8 mouse cellular contexts compared by ENCODE assay signal in genomic region chr13:71507421-71507931, GRCm38 (mm10).
DNase-seq lines count a peak whose midpoint lies in the region; ATAC-seq lines count a peak whose summit lies in the region.

No protein-coding gene starts in this region.

- H3K36me3 ChIP-seq in liver, embryonic 12.5 days, result no peaks in the 10 kb centered on the region
- H3K36me3 ChIP-seq in hindbrain, embryonic 14.5 days (replicated peaks; ENCODE audit: control insufficient read depth, insufficient read depth), result no peaks in the 10 kb centered on the region
- no peaks in the 10 kb centered on the region for H3K36me3 ChIP-seq in midbrain, embryonic 10.5 days

- 19% methylated on average over 10 of the region's 10 CpGs for WGBS in liver, embryonic 12.5 days (ENCODE audit: insufficient replicate concordance)
- WGBS in hindbrain, embryonic 14.5 days, result 6% methylated on average over 10 of the region's 10 CpGs
- WGBS in midbrain, embryonic 10.5 days, result 6% methylated on average over 10 of the region's 10 CpGs

- ATAC-seq in liver, embryonic 12.5 days, result no peak
- ATAC-seq in hindbrain, embryonic 14.5 days (ENCODE audit: low FRiP score), result peak; percentile 92

- H3K27me3 ChIP-seq in liver, embryonic 12.5 days (replicated peaks), result no peaks in the 10 kb centered on the region; the same call in 1 of the 2 replicates
- no peaks in the 10 kb centered on the region for H3K27me3 ChIP-seq in hindbrain, embryonic 14.5 days (ENCODE audit: control insufficient read depth, insufficient read depth, low read length)
- peaks cover 40% of the 10 kb centered on the region for H3K27me3 ChIP-seq in midbrain, embryonic 10.5 days (ENCODE audit: low read depth, poor library complexity, severe bottlenecking)

- no peaks in the 10 kb centered on the region for H3K9me3 ChIP-seq in liver, embryonic 12.5 days (replicated peaks)
- H3K9me3 ChIP-seq in hindbrain, embryonic 14.5 days (ENCODE audit: control insufficient read depth, low read length), result no peaks in the 10 kb centered on the region
- H3K9me3 ChIP-seq in midbrain, embryonic 10.5 days (replicated peaks), result no peaks in the 10 kb centered on the region

- H3K4me3 ChIP-seq in liver, embryonic 12.5 days, result no peak overlapping the region
- H3K4me3 ChIP-seq in hindbrain, embryonic 14.5 days (replicated peaks; ENCODE audit: low read length), result no peak overlapping the region
- peak overlapping the region; percentile 41 for H3K4me3 ChIP-seq in midbrain, embryonic 10.5 days

- no peak overlapping the region for H3K9ac ChIP-seq in liver, embryonic 12.5 days
- H3K9ac ChIP-seq in hindbrain, embryonic 14.5 days, result peak overlapping the region; percentile 45; the same call in 1 of the 2 replicates

- H3K27ac ChIP-seq in liver, embryonic 12.5 days, result no peak overlapping the region
- peak overlapping the region; percentile 28 for H3K27ac ChIP-seq in hindbrain, embryonic 14.5 days
- peak overlapping the region; percentile 79 for H3K27ac ChIP-seq in midbrain, embryonic 10.5 days (replicated peaks)

- H3K4me1 ChIP-seq in liver, embryonic 12.5 days, result no peaks in the 10 kb centered on the region
- H3K4me1 ChIP-seq in hindbrain, embryonic 14.5 days (replicated peaks; ENCODE audit: control insufficient read depth, insufficient read depth, low read length), result 0 out of 2 replicates have a peak, but pooled peaks cover 7% of the 10 kb centered on the region
- H3K4me1 ChIP-seq in midbrain, embryonic 10.5 days, result peaks cover 19% of the 10 kb centered on the region

- no peak overlapping the region for H3K4me2 ChIP-seq in liver, embryonic 12.5 days
- peak overlapping the region; percentile 44 for H3K4me2 ChIP-seq in hindbrain, embryonic 14.5 days (replicated peaks)

- peak; percentile 10 for DNase-seq in liver
- peak; percentile 75 for DNase-seq in hindbrain, embryonic 14.5 days (ENCODE audit: low spot score)
- DNase-seq in layer of hippocampus, postnatal 14 days (ENCODE audit: low spot score in 2 of 2), result peak; percentile 60 to 74
- DNase-seq in midbrain, embryonic 10.5 days (ENCODE audit: low spot score), result peak; percentile 62
- DNase-seq in telencephalon, adult 2 months (ENCODE audit: low read depth, low spot score), result peak; percentile 12
- no peak for DNase-seq in gastrocnemius, postnatal 25 days
- DNase-seq in thymus, postnatal 25 days, result no peak

Comparison
In these comparisons a context has a peak if more than half of its experiments do, and no peak if none do; other contexts are left out.
1. DNase-seq: peak in liver (single experiment), hindbrain, embryonic 14.5 days (single experiment), layer of hippocampus, postnatal 14 days (2 of 2), midbrain, embryonic 10.5 days (single experiment) and telencephalon, adult 2 months (single experiment); none in gastrocnemius, postnatal 25 days (single experiment) and thymus, postnatal 25 days (single experiment).